Mouse (Mus musculus) liver, adult 10 weeks (tissue): ENCODE measurements around the gene Gm20661. TPM values are rescaled to one million over a fixed set of nuclear protein-coding genes. Genes with fewer than 3 reads are reported as not detected.

Experiments used
- polyA plus RNA-seq: library from polyadenylated mRNA; stranded (reverse); fragments of 350-450 nt; fragmentation: Illumina TruSeq; extraction: RNeasy Lipid Tissue Mini Kit (QIAGEN cat#74804); gene quantifications from one replicate; pipeline ENCODE4 v1.2.3, GENCODE M21; 2014; ENCODE audit warnings: low read depth, low replicate concordance

Gm20661 gene
- not detected for polyA plus RNA-seq

GRCm38 (mm10) chr9:107982681-107983346 is at the start of gene Gm20661:
Gene Gm20661 (plus strand): TSS chr9:107983058.

GRCm38 (mm10) chr9:107935374-107935773 is 47.5 kb upstream of the Gm20661 start, which contains the start of gene Camkv:
Gene Camkv (plus strand): TSS chr9:107935674.

DNA sequence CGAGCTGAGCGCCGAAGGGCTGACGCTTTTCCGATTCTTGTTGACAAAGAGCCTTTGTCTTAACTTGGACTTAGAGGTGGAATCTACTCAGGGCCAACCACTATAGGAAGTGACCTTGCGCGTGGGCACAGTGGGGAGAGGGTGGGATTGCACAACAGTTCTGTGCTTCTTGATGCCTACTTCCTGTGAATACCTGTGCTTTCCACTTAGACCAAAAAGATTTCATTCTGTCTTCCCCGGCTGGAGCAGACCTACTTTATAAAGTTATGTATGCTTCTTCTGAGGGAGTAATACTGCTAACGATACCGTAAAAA is 33.0 kb upstream of the Gm20661 start, which contains the start of gene Traip:
Gene Traip, plus strand, starts transcription at position 215 of the 314 bp plus-strand sequence.

DNA sequence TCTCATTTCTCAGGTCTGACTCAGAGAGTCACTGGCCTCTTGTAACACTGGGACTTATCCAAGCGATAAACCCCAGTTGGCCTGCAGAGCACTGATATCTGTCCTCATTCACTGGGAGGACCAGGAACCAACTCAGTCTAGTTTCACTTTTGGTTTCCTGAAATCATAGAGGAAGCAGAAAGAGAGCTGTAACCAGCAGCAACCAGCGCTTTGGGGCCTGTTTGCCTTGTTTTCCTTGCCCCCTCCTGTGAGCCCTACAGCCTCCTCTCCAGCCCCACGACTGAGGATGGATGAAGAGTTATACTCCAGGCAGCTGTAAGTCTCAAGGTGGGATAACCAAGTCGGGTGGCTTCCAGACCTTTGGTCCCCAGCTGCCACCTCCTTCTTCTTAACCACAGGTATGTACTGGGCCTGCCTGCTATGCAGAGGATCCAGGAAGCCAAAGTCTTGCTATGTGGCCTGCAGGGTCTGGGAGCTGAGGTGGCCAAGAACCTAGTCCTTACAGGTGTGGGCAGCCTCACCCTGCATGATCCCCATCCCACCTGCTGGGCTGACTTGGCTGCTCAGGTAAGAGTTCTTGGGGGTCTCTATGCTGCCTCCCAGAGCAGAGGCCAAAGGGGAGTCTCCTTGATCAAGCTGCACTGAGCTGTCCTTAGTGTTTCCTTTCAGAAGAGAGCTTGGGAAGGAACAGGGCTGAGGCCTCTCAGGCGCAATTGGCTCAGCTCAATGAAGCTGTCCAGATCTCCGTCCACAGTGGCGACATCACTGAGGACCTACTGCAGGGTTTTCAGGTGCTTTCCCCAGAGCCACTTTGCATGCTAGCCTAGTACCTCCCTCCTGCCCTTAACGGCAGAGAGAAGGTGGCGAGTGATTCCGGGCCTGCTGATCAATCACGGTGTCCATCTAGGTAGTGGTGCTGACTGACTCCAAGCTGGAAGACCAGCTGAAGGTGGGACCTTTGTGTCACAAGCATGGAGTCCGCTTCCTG is 7.2 kb upstream of the Gm20661 start, which contains the start of gene Uba7:
Gene Uba7, plus strand, starts transcription at position 107 of the 988 bp plus-strand sequence.

GRCm38 (mm10) chr9:107985131-107986119 is 2.6 kb downstream of the Gm20661 start, which contains the start of gene Inka1:
Gene Inka1 (minus strand): TSS chr9:107985879.

DNA sequence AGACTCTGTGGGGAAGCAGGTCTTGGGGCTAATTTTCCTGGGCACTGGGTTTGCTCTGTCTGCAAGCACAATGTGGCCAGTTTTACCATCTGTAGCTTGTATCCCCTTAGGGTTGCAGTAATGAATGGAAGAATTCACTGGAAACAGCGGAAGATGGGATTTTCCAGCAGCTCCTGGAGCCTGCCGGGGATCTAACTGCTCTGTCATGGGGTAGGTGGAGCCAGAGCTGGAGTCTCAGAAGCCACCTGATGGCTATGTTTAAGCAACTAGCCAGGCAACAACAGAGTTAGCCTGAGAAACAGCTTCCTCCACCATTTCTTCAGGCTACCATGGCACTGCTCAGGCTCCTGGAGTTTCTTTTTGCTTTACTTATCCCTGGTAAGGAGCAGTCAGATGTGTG is 9.3 kb downstream of the Gm20661 start, which contains the start of gene Cdhr4:
Gene Cdhr4, plus strand, starts transcription at position 301 of the 400 bp plus-strand sequence.

GRCm38 (mm10) chr9:107996049-107996448 is 13.2 kb downstream of the Gm20661 start, which contains the start of gene Gm20662:
Gene Gm20662 (plus strand): TSS chr9:107996349.

GRCm38 (mm10) chr9:108001922-108002770 is 19.3 kb downstream of the Gm20661 start, which contains the start of gene Ip6k1:
Gene Ip6k1 (plus strand): TSS chr9:108002501.

Other genes with a start within 250 kb of the Gm20661 start
- 54.1 TPM for gene Rbm5, start 212.1 kb upstream of the Gm20661 start, polyA plus RNA-seq
- gene Rbm6, start 109.8 kb upstream of the Gm20661 start, polyA plus RNA-seq, result 42.4 TPM
- 0.37 TPM for gene Mon1a, start 94.9 kb upstream of the Gm20661 start, polyA plus RNA-seq
- not detected for gene Mst1r, start 76.2 kb upstream of the Gm20661 start, polyA plus RNA-seq
- not detected for gene Actl11, start 54.6 kb upstream of the Gm20661 start, polyA plus RNA-seq
- gene Camkv, start 47.4 kb upstream of the Gm20661 start, polyA plus RNA-seq, result not detected
- gene Traip, start 32.9 kb upstream of the Gm20661 start, polyA plus RNA-seq, result 0.13 TPM
- gene Uba7, start 7.6 kb upstream of the Gm20661 start, polyA plus RNA-seq, result 1.1 TPM
- not detected for gene Inka1, start 2.8 kb downstream of the Gm20661 start, polyA plus RNA-seq
- not detected for gene Cdhr4, start 9.4 kb downstream of the Gm20661 start, polyA plus RNA-seq
- not detected for gene Gm20662, start 13.3 kb downstream of the Gm20661 start, polyA plus RNA-seq
- gene Ip6k1, start 19.4 kb downstream of the Gm20661 start, polyA plus RNA-seq, result 24.5 TPM
- gene Gmppb, start 66.2 kb downstream of the Gm20661 start, polyA plus RNA-seq, result 2.0 TPM
- gene Amigo3, start 70.1 kb downstream of the Gm20661 start, polyA plus RNA-seq, result not detected
- gene Mst1, start 97.4 kb downstream of the Gm20661 start, polyA plus RNA-seq, result 9.9 TPM
- 1.7 TPM for gene Rnf123, start 100.3 kb downstream of the Gm20661 start, polyA plus RNA-seq
- gene Apeh, start 111.5 kb downstream of the Gm20661 start, polyA plus RNA-seq, result 28.2 TPM
- not detected for gene Bsn, start 207.3 kb downstream of the Gm20661 start, polyA plus RNA-seq